Mouse (Mus musculus): ENCODE data around the gene Armc8. TPM values are rescaled to one million over a fixed set of nuclear protein-coding genes. Genes with fewer than 3 reads are reported as not detected.

Armc8 gene
- total RNA-seq, 2 experiments from 2014 or later, result 25.3 to 25.9 TPM

DNA sequence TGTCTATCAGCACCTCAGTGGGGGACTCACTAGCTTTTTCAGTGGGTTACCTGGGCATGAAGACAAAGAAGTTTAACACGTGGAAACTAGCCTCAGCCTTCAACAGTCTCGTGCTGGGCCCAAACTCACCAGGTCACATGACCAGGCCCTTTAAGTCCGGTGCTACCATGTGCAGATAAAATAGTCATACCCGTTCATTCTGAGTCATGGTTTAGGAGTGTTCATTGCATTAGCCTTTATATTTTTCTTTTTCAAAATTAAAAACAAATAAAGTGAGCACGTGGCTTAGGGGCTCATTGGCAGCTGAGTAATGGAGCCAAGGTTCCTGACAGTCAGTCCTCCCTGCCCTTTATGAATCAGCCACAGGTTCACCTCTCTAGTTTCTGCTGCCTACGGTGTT lies 137.9 kb downstream of the Armc8 start:
- intact Hi-C loops (cut with DNase I; ENCODE audit: low total_unique reads), result no loop called here
- DNase-seq, result no peak

- no peak for DNase-seq
- intact Hi-C loops (cut with DNase I; ENCODE audit: low total_unique reads), result no loop called here
Measured at GRCm38 (mm10) chr9:99429845-99430244, 138.9 kb downstream of the Armc8 start.

GRCm38 (mm10) chr9:99428601-99429331 lies 139.9 kb downstream of the Armc8 start:
- DNase-seq, result no peak
- intact Hi-C loops (cut with DNase I; ENCODE audit: low total_unique reads), result no loop called here

Other genes starting within 250 kb of the Armc8 start
- under 1 TPM in 1 of 2 experiments, not detected in 1; 0.37 TPM for gene Esyt3, start 210.3 kb downstream of the Armc8 start, total RNA-seq (2021)
- 1 to 10 TPM; 6.8 to 7.7 TPM for gene Mras, start 131.5 kb downstream of the Armc8 start, total RNA-seq (2021)
- gene Nme9, start 117.4 kb downstream of the Armc8 start, total RNA-seq (2021), result not detected
- 1 to 10 TPM; 4.1 to 5.9 TPM for gene Dbr1, start 6.9 kb upstream of the Armc8 start, total RNA-seq (2021)
- gene A4gnt, start 43.6 kb upstream of the Armc8 start, total RNA-seq (2021), result not detected
- gene Dzip1l, start 60.6 kb upstream of the Armc8 start, total RNA-seq (2021), result 1 to 10 TPM; 3.1 to 3.2 TPM
- gene Cldn18, start 148.4 kb upstream of the Armc8 start, total RNA-seq (2021), result not detected

Data from gastrocnemius, postnatal 14 days (tissue).